Comparison of ENCODE assay signal across 15 mouse cellular contexts in genomic region chr3:82364505-82364904, GRCm38 (mm10). TPM values are rescaled to one million over a fixed set of nuclear protein-coding genes. Genes with fewer than 3 reads are reported as not detected.
DNase-seq lines count a peak whose midpoint lies in the region; ATAC-seq lines count a peak whose summit lies in the region.
"Had no signal": no experiment of that assay in that cellular context is flagged by ENCODE, and none has a peak within 500 bp of the region (broad histone marks: within the 10 kb centered on the region; RNA-seq: fewer than 3 reads in every experiment).

No protein-coding gene starts in this region.

- no peaks in the 10 kb centered on the region for H3K27me3 ChIP-seq in forebrain, embryonic 10.5 days (ENCODE audit: poor library complexity, severe bottlenecking)
- H3K27me3 ChIP-seq in forebrain, embryonic 12.5 days, result no peaks in the 10 kb centered on the region
- no peaks in the 10 kb centered on the region for H3K27me3 ChIP-seq in limb, embryonic 15.5 days
- H3K27me3 ChIP-seq in limb, embryonic 10.5 days (ENCODE audit: low read depth, poor library complexity, severe bottlenecking), result no peaks in the 10 kb centered on the region
- H3K27me3 ChIP-seq: hindbrain, embryonic 15.5 days; limb, embryonic 13.5 days had no signal

- no peak for ATAC-seq in forebrain, embryonic 12.5 days (ENCODE audit: low FRiP score)
- no peak for ATAC-seq in limb, embryonic 15.5 days (ENCODE audit: insufficient number of reproducible peaks, low FRiP score, low TSS enrichment, low read depth)

- peak; percentile 12 for DNase-seq in forebrain, embryonic 10.5 days (ENCODE audit: extremely low spot score, low spot score)
- no peak for DNase-seq in limb, embryonic 10.5 days (ENCODE audit: low spot score)
- DNase-seq in left cerebral cortex, postnatal 36 days (ENCODE audit: low spot score in 2 of 2), result peak; percentile 68 to 69
- peak; percentile 66 for DNase-seq in right cerebral cortex, postnatal 25 days
- DNase-seq in heart, adult 8-10 months (ENCODE audit: low spot score), result no peak
- no peak for DNase-seq in retina, embryonic 14.5 days (ENCODE audit: low spot score)
- DNase-seq: thymus, adult 18-20 months had no signal

- no peak overlapping the region for H3K27ac ChIP-seq in forebrain, embryonic 10.5 days
- H3K27ac ChIP-seq in forebrain, embryonic 12.5 days, result no peak overlapping the region
- H3K27ac ChIP-seq in limb, embryonic 15.5 days, result peak overlapping the region; percentile 39; the same call in 1 of the 2 replicates
- H3K27ac ChIP-seq in limb, embryonic 10.5 days, result no peak overlapping the region
- H3K27ac ChIP-seq: hindbrain, embryonic 15.5 days; kidney, postnatal 0 days; limb, embryonic 13.5 days had no signal

- intact Hi-C loops in left cerebral cortex, postnatal 36 days (cut with DNase I), result loop anchor here (2.0 kb wide), 1 partner anchor 492 kb away; no protein-coding TSS in a partner anchor

- no peak overlapping the region for H3K4me3 ChIP-seq in forebrain, embryonic 10.5 days
- H3K4me3 ChIP-seq in forebrain, embryonic 12.5 days (replicated peaks), result no peak overlapping the region
- no peak overlapping the region for H3K4me3 ChIP-seq in limb, embryonic 15.5 days
- H3K4me3 ChIP-seq in limb, embryonic 10.5 days, result no peak overlapping the region
- H3K4me3 ChIP-seq: hindbrain, embryonic 15.5 days; limb, embryonic 13.5 days; myocyte had no signal

- no peak overlapping the region for H3K4me2 ChIP-seq in forebrain, embryonic 12.5 days
- no peak overlapping the region for H3K4me2 ChIP-seq in limb, embryonic 15.5 days
- H3K4me2 ChIP-seq: heart, embryonic 11.5 days; hindbrain, embryonic 15.5 days; limb, embryonic 13.5 days had no signal

- 88% methylated on average over 8 of the region's 8 CpGs for WGBS in forebrain, embryonic 10.5 days
- WGBS in forebrain, embryonic 12.5 days, result 93% methylated on average over 8 of the region's 8 CpGs
- WGBS in limb, embryonic 15.5 days, result 67% methylated on average over 8 of the region's 8 CpGs
- 90% methylated on average over 8 of the region's 8 CpGs for WGBS in limb, embryonic 10.5 days

- H3K9me3 ChIP-seq in forebrain, embryonic 10.5 days, result no peaks in the 10 kb centered on the region
- H3K9me3 ChIP-seq in forebrain, embryonic 12.5 days, result no peaks in the 10 kb centered on the region
- H3K9me3 ChIP-seq in limb, embryonic 15.5 days, result no peaks in the 10 kb centered on the region
- no peaks in the 10 kb centered on the region for H3K9me3 ChIP-seq in limb, embryonic 10.5 days (replicated peaks)
- H3K9me3 ChIP-seq: hindbrain, embryonic 15.5 days; limb, embryonic 13.5 days had no signal

- H3K9ac ChIP-seq in forebrain, embryonic 12.5 days, result no peak overlapping the region
- no peak overlapping the region for H3K9ac ChIP-seq in limb, embryonic 15.5 days
- H3K9ac ChIP-seq: hindbrain, embryonic 15.5 days; limb, embryonic 13.5 days had no signal

- H3K36me3 ChIP-seq in forebrain, embryonic 10.5 days (replicated peaks), result peaks cover 32% of the 10 kb centered on the region
- peaks cover 20% of the 10 kb centered on the region for H3K36me3 ChIP-seq in forebrain, embryonic 12.5 days (replicated peaks)
- 0 out of 2 replicates have a peak, but pooled peaks cover 5% of the 10 kb centered on the region for H3K36me3 ChIP-seq in limb, embryonic 15.5 days
- H3K36me3 ChIP-seq in limb, embryonic 10.5 days, result peaks cover 20% of the 10 kb centered on the region

- H3K4me1 ChIP-seq in forebrain, embryonic 10.5 days, result no peaks in the 10 kb centered on the region
- no peaks in the 10 kb centered on the region for H3K4me1 ChIP-seq in forebrain, embryonic 12.5 days
- peaks cover 5% of the 10 kb centered on the region; the same call in 1 of the 2 replicates for H3K4me1 ChIP-seq in limb, embryonic 15.5 days
- H3K4me1 ChIP-seq in limb, embryonic 10.5 days, result no peaks in the 10 kb centered on the region
- H3K4me1 ChIP-seq: hindbrain, embryonic 15.5 days; limb, embryonic 13.5 days had no signal

RNA-seq across cellular contexts. Expression of gene Map9, which starts 6.7 kb away (rescaled TPM):
- 7.8 and 7.9 TPM in 2 replicates for polyA plus RNA-seq in forebrain, embryonic 10.5 days (2016; fragmentation: Nextera tagmentation; extraction: Ambion mirVana)
- 25.1 and 28.3 TPM in 2 replicates for polyA plus RNA-seq in forebrain, embryonic 12.5 days (2016; fragmentation: Nextera tagmentation; extraction: Ambion mirVana)
- 7.9 and 8.0 TPM in 2 replicates for polyA plus RNA-seq in limb, embryonic 15.5 days (2015; fragmentation: Nextera tagmentation; extraction: Ambion mirVana)
- 5.7 and 6.5 TPM in 2 replicates for polyA plus RNA-seq in limb, embryonic 10.5 days (2016; fragmentation: Nextera tagmentation; extraction: Ambion mirVana)
- total RNA-seq in left cerebral cortex, postnatal 36 days (2021), result 100 to 1,000 TPM in 1 of 2 experiments, 10 to 100 TPM in 1; 89.1 to 105 TPM
- total RNA-seq in heart, adult 8-10 months (2022), result 1 to 10 TPM; 1.4 to 2.2 (median 1.6) TPM
- total RNA-seq: megakaryocyte, adult 5-6 weeks had no signal

Comparison
In these comparisons a context has a peak if more than half of its experiments do, and no peak if none do; other contexts are left out.
1. DNase-seq: peak in forebrain, embryonic 10.5 days (single experiment), left cerebral cortex, postnatal 36 days (2 of 2) and right cerebral cortex, postnatal 25 days (single experiment); none in limb, embryonic 10.5 days (single experiment), heart, adult 8-10 months (single experiment) and retina, embryonic 14.5 days (single experiment).